Mouse (Mus musculus) spleen, adult 2 months (tissue): ENCODE data around the gene Ascc3.

ENCODE experiments used
- CTCF ChIP-seq: fragments of 200-500 bp; IDR thresholded peaks from 2 replicates; pipeline ENCODE4 v1.5.1; 2011; ENCODE audit warnings: mild to moderate bottlenecking, inconsistent platforms; ENCODE audit not compliant: insufficient read depth, insufficient read length, insufficient replicate concordance; ENCODE audit errors: extremely low read depth
- POLR2A ChIP-seq: fragments of 200-500 bp; IDR thresholded peaks from 2 replicates; pipeline ENCODE4 v1.6.1; 2011; ENCODE audit warnings: low read depth, low read length, inconsistent platforms

GRCm38 (mm10) chr10:50882366-50882765 is 289.9 kb downstream of the Ascc3 start:
- TF ChIP-seq CTCF (no peak), POLR2A (no peak)
